Mouse (Mus musculus) forebrain, embryonic 13.5 days (tissue): ENCODE data around the gene Igsf21. TPM values are rescaled to one million over a fixed set of nuclear protein-coding genes. Genes with fewer than 3 reads are reported as not detected.

Source experiments
- ATAC-seq: fragments of 200-750 bp; cut with Nextera tagmentation; 2 replicates; pipeline ENCODE4 v1.8.0; 2017
- H3K27ac ChIP-seq: fragments of 300-500 bp; sonication (generic); 2 replicates; pipeline ENCODE4 v1.5.1; 2015; ENCODE audit warnings: inconsistent platforms, mild to moderate bottlenecking, moderate library complexity
- H3K27me3 ChIP-seq: fragments of 300-500 bp; sonication (generic); 2 replicates; pipeline ENCODE4 v1.6.1; 2015; ENCODE audit warnings: mild to moderate bottlenecking, inconsistent platforms
- H3K36me3 ChIP-seq: fragments of 300-500 bp; sonication (generic); 2 replicates; pipeline ENCODE4 v1.6.1; 2015; ENCODE audit warnings: mild to moderate bottlenecking, inconsistent platforms; ENCODE audit not compliant: poor library complexity, severe bottlenecking
- H3K4me1 ChIP-seq: fragments of 300-500 bp; sonication (generic); 2 replicates; pipeline ENCODE4 v1.6.1; 2015; ENCODE audit warnings: inconsistent platforms
- H3K4me2 ChIP-seq: fragments of 300-500 bp; sonication (generic); 2 replicates; pipeline ENCODE4 v1.6.1; 2015; ENCODE audit warnings: inconsistent platforms, mild to moderate bottlenecking, moderate library complexity
- H3K4me3 ChIP-seq: fragments of 300-500 bp; sonication (generic); 2 replicates; pipeline ENCODE4 v1.5.1; 2015; ENCODE audit warnings: mild to moderate bottlenecking, inconsistent platforms
- H3K9ac ChIP-seq: fragments of 300-500 bp; sonication (generic); 2 replicates; pipeline ENCODE4 v1.6.1; 2015; ENCODE audit warnings: mild to moderate bottlenecking, inconsistent platforms
- H3K9me3 ChIP-seq: fragments of 300-500 bp; sonication (generic); replicated peaks from 2 replicates; pipeline ENCODE4 v1.6.1; 2016; ENCODE audit warnings: inconsistent platforms
- WGBS: fragments of 180-500 bp; shearing (Covaris S2); methylation state at CpG from one replicate; pipeline ENCODE4 v1.1.7; 2015; 5-methylcytosine and 5-hydroxymethylcytosine counted together
- polyA plus RNA-seq: library from polyadenylated mRNA; unstranded; fragments of >200 nt; fragmentation: Nextera tagmentation; extraction: Ambion mirVana; gene quantifications from 2 replicates; pipeline ENCODE4 v1.2.1, GENCODE M21; 2015

Igsf21 gene
- polyA plus RNA-seq, 1 experiment from 2014 or later: 28.6 TPM

DNA sequence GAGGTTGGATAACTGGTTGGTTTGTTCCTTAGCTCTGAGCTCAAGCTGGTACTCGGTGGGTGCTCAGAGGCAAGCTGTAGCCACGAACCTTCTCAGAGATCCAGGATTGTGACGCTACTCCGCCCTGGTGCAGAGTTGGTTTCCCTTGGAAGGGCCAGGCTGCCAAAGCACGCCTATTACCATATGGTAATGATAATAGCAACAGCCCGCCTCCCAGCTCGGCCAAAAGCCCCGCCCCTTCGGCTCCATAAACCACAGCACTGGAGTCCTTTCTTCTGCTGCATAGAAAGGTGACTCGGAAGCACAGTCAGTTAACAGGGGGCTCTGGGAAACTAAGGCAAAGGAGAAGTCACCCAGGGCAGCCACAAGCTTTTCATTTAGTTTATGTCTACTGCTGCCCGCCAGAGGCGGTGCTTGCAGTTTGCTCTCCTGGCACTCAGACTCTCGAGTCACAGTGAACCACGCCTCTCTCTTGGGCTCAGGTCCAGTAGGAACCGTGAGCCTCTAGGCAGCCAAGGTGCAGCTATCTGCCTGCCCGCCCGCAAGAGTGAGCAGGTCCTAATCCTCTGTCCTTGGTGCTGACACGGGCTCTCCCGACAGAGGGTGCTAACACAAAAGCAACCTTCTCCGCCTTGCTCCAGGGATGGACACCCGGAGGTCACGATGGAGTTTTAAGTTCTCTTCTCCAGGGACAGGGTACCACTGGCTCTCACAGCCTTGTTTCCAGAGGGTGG is 2.6 kb upstream of the Igsf21 start:
- ATAC-seq: no peak
- no peak overlapping the region for H3K27ac ChIP-seq

DNA sequence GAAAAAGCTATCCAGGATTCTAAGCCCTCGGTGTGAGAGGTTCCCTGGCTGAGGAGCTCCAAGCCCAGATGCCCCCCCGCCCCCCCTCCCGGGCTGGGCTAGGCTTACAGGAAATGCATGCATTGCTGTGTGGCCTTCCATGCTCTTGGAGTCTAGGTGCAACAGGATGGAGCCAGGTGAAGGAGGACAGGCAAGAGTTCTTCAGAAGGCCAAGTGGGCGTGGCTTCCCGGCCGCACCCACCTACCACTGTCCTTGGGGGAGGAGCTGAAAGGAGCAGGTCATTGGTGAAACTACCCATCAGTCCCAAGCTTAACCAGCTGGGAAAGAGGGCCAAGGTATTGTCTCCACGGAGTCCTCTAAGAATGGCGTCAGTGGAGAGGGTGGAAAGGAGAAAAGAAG is 1.8 kb upstream of the Igsf21 start:
- H3K27ac ChIP-seq: no peak overlapping the region
- H3K9ac ChIP-seq: no peak overlapping the region
- ATAC-seq: no peak
- H3K4me1 ChIP-seq: peaks cover 48% of the 10 kb centered on the region
- no peaks in the 10 kb centered on the region for H3K9me3 ChIP-seq
- no peak overlapping the region for H3K4me3 ChIP-seq
- no peak overlapping the region for H3K4me2 ChIP-seq
- WGBS: 1% methylated on average over 8 of the region's 8 CpGs
- peaks cover 79% of the 10 kb centered on the region for H3K27me3 ChIP-seq
- no peaks in the 10 kb centered on the region for H3K36me3 ChIP-seq

More for the DNA sequence above, 2.6 kb upstream of the Igsf21 start:
- Histone ChIP-seq H3K4me1 (peaks cover 40% of the 10 kb centered on the region), H3K4me3 (no peak overlapping the region), H3K36me3 (no peaks in the 10 kb centered on the region), H3K9ac (no peak overlapping the region), H3K9me3 (no peaks in the 10 kb centered on the region), H3K4me2 (peak overlapping the region; percentile 40), H3K27me3 (peaks cover 71% of the 10 kb centered on the region)
- 3% methylated on average over 22 of the region's 22 CpGs for WGBS

DNA sequence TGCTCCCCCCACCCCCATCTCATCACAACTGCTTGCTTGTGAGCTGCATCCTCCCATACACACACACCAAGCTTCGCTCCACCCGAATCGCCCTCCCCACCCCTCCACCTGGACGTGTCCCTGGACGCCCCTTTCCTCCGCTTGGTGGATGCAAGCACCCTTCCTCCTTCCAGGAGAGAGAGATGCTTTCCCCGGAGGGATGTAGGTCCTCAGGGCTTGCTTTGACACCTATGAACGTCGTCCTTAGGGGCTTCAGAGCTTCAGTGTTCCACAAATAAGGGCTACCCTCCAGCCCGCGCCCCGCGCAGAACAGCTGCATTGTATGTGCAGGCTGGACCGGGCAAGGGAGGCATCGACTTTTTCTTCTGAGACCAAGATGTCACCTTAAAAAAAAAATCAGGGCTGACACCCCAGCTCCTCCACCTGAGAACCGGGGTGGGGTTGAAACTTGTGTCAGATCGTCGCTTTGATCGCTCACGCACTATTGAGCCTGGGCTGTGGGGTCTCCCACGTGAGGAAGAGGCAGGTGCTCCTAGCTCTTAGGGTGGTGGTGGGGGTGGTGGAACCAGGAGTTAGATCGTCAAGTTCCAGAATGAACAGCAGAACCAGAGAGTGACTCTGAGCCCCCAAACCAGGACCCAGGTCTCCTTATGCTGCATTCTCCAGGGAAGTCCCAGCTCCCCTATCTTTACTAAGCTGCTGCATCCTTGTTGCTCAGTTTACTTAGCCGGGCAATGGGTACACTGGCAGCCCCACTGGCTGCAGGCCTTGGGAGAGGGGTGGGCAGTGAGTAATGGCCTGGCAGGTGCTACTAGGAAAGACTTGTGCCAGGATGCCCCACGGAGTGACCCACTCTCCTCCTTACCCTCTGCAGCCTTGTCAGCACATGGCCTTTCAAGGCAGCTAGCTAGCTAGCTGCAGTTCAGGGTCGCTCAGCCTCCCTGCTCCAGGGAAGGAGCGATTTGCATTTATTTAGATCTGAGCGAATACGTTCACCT is 721 bp upstream of the Igsf21 start:
- 6% methylated on average over 28 of the region's 28 CpGs for WGBS
- Histone ChIP-seq H3K4me1 (peaks cover 59% of the 10 kb centered on the region), H3K9ac (peak overlapping the region; percentile 80; the same call in 1 of the 2 replicates), H3K9me3 (no peaks in the 10 kb centered on the region), H3K36me3 (no peaks in the 10 kb centered on the region), H3K4me3 (peak overlapping the region; percentile 62), H3K4me2 (peak overlapping the region; percentile 96), H3K27me3 (peaks cover 90% of the 10 kb centered on the region), H3K27ac (no peak overlapping the region)
- no peak; the same call in 1 of the 2 replicates for ATAC-seq

DNA sequence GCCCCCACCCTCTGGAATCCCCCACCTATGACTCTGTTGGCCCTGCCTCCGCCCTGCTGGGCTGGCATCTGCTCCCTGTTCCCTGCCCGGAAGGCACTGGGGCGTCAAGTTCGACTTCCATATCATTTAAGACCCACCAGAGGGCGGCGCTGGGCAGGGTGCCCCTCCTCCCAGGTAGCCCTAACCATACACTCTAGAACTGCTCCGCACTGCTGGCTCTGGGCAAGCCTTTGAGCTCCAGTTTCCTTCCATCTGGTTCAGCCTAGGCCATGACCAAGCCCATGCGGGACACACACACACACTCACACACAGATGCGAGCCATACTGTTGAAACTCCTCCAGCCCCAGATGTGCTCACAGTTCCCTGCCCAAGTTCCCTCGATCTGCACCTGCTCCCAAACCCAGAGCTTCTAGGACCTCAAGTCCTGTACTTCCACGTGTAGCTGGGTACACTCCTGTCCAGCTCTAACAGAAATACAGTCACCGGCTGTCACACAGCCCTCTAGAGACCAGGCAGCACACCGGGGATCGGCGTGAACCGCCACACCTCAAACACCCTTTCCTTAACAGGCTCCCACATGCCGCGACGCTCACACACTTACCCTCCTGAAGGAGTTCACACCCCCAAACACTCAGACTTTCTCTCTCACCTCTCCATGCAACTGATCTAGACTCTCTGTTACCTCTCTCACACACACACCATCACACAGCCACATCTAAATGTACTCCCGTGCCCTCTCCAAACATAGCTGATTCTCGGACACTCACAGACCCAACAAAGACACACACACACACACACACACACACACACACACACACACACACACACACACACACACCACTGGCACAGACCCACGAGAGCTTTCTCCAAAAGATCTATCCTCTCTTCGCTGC is 1.1 kb downstream of the Igsf21 start:
- peaks cover 70% of the 10 kb centered on the region for H3K4me1 ChIP-seq
- under 1% methylated on average over 23 of the region's 23 CpGs for WGBS
- peak overlapping the region; percentile 96 for H3K4me2 ChIP-seq
- H3K36me3 ChIP-seq: no peaks in the 10 kb centered on the region
- H3K9ac ChIP-seq: peak overlapping the region; percentile 80
- peak overlapping the region; percentile 62 for H3K4me3 ChIP-seq
- peak overlapping the region; percentile 59 for H3K27ac ChIP-seq
- H3K27me3 ChIP-seq: peaks cover 77% of the 10 kb centered on the region
- no peaks in the 10 kb centered on the region for H3K9me3 ChIP-seq
- peak; percentile 46 for ATAC-seq

DNA sequence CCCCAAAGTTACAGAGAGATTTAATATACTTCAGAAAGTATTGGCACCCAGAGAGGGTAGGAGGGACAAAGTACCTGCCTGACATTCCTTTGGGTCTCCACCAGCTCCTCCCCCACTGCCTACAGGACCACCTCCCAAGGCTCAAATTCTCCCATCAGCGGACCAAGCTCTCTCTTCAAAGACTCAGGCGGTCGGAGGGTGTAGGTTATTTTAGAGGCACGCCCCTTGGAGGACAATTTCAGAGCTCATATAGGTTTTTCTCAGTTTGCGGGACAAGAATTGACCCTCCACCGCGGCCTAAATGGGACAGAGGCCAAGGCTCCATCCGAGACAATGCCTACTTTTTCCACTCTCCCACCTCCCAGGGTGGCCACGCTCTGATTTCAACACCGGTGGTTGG is 1.7 kb downstream of the Igsf21 start:
- no peaks in the 10 kb centered on the region for H3K9me3 ChIP-seq
- peaks cover 75% of the 10 kb centered on the region for H3K27me3 ChIP-seq
- H3K27ac ChIP-seq: no peak overlapping the region
- peak overlapping the region; percentile 62 for H3K4me3 ChIP-seq
- peaks cover 70% of the 10 kb centered on the region for H3K4me1 ChIP-seq
- WGBS: 4% methylated on average over 10 of the region's 10 CpGs
- ATAC-seq: no peak
- H3K36me3 ChIP-seq: no peaks in the 10 kb centered on the region
- H3K4me2 ChIP-seq: peak overlapping the region; percentile 96
- H3K9ac ChIP-seq: 0 out of 2 replicates have a peak overlapping the region, but pooled peaks have one; percentile 58

DNA sequence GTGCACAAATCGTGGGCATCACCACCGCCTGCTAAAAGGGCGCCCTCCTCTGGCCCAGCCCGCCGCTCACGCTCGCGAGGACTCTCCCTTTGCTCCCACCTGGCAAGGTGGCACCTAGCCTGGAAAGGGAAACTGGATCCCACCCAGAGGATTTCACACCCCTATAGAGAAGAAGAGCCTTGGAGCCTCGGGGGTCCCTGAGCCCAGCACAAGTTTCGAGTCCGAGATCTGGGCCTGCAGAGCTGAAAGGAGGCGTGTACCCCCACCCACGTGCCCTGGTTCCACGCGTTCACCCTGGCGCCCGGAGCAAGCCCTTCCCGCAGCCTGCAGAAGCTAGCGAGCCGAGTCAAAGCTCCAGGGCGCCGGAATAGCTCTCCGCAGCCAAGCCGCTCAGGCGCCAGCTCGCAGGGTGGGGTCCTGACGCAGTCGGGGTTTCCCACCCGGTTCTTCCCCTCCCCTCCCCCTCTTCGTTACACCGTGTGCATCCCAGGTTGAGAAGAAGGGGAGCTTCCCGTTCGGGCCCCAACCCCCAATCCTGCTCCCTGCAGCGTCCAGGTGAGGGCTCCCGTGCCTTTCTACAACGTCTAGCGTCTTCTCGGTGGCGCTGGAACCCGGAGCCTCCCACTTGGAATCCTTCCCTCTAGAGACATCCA is 2.3 kb downstream of the Igsf21 start:
- Histone ChIP-seq H3K4me1 (peaks cover 65% of the 10 kb centered on the region), H3K9ac (peak overlapping the region; percentile 58), H3K4me3 (peak overlapping the region; percentile 62), H3K4me2 (peak overlapping the region; percentile 96), H3K36me3 (no peaks in the 10 kb centered on the region), H3K27ac (no peak overlapping the region), H3K27me3 (peaks cover 69% of the 10 kb centered on the region), H3K9me3 (no peaks in the 10 kb centered on the region)
- WGBS: 3% methylated on average over 40 of the region's 40 CpGs
- ATAC-seq: no peak

DNA sequence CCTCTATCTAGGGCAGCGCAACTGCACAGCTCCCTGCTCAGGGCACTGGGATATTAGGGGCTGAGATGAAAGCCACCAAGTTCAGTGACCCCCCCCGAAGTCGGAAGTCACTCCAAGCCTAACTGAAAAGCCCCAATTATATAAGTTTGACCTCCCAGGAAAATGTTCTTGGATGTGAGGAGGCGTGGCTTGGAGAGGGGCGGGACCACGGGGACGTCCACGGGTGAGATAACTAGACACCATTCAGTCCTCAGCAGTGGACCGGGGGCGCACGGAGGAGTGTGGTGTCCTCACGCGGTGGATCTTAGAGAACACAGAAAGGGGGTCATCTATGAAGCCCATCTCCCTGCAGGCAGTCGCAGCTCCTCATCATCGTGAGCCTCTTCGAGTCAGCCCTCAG is 3.4 kb downstream of the Igsf21 start:
- H3K36me3 ChIP-seq: no peaks in the 10 kb centered on the region
- no peak for ATAC-seq
- no peaks in the 10 kb centered on the region for H3K9me3 ChIP-seq
- WGBS: 15% methylated on average over 16 of the region's 16 CpGs
- peak overlapping the region; percentile 96 for H3K4me2 ChIP-seq
- peak overlapping the region; percentile 62; the same call in 1 of the 2 replicates for H3K4me3 ChIP-seq
- H3K27me3 ChIP-seq: peaks cover 62% of the 10 kb centered on the region
- H3K4me1 ChIP-seq: peaks cover 56% of the 10 kb centered on the region
- 0 out of 2 replicates have a peak overlapping the region, but pooled peaks have one; percentile 26 for H3K9ac ChIP-seq
- no peak overlapping the region for H3K27ac ChIP-seq

DNA sequence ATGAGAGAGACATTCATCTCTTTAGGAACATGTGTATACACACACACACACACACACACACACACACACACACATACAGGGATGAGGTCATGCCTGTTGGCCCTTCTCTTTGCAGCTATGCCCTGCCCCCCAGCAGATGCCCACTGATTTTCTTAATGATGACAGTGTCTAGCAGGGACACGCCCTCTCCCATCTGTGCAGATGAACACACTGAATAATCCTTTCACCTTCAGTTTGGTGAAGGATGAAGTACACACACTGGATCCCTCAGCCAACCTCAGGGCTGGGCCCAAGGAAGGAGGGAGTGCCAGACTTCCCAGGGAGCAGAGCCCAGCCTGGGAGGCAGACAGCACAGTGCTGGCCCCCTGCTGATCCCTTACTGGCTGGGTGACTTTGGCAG is 4.3 kb downstream of the Igsf21 start:
- WGBS: 47% methylated on average over 1 of the region's 1 CpGs
- Histone ChIP-seq H3K9me3 (no peaks in the 10 kb centered on the region), H3K27ac (no peak overlapping the region), H3K9ac (no peak overlapping the region), H3K36me3 (no peaks in the 10 kb centered on the region), H3K27me3 (peaks cover 53% of the 10 kb centered on the region), H3K4me2 (no peak overlapping the region), H3K4me3 (no peak overlapping the region), H3K4me1 (peaks cover 59% of the 10 kb centered on the region)
- no peak for ATAC-seq

DNA sequence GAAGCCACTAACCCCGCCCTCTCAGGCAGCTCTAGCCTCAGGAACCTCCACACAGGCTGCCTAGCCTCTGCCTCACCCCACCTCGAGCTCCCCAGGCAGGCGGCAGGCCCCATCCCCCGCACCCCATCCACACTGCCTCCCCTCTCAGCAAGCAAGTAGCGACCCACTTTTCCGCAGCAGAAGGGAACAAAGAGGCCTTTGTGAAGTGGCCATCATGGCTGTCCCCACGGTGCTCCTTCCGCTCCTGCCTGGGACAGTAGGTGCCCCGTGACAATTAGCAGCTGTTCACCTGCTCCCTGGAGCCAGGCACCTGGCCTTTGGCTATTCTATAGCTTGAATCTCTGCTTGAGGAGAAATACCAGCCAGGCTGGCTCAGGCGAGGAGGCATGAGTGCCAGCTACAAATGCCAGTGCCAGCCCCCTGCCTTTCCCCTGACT is 9.3 kb downstream of the Igsf21 start:
- ATAC-seq: peak; percentile 63
- 8% methylated on average over 10 of the region's 10 CpGs for WGBS
- H3K4me2 ChIP-seq: no peak overlapping the region
- peaks cover 9% of the 10 kb centered on the region; the same call in 1 of the 2 replicates for H3K27me3 ChIP-seq
- peaks cover 38% of the 10 kb centered on the region for H3K4me1 ChIP-seq
- H3K27ac ChIP-seq: peak overlapping the region; percentile 72
- no peaks in the 10 kb centered on the region for H3K9me3 ChIP-seq
- no peak overlapping the region for H3K4me3 ChIP-seq
- peak overlapping the region; percentile 46 for H3K9ac ChIP-seq
- H3K36me3 ChIP-seq: no peaks in the 10 kb centered on the region

DNA sequence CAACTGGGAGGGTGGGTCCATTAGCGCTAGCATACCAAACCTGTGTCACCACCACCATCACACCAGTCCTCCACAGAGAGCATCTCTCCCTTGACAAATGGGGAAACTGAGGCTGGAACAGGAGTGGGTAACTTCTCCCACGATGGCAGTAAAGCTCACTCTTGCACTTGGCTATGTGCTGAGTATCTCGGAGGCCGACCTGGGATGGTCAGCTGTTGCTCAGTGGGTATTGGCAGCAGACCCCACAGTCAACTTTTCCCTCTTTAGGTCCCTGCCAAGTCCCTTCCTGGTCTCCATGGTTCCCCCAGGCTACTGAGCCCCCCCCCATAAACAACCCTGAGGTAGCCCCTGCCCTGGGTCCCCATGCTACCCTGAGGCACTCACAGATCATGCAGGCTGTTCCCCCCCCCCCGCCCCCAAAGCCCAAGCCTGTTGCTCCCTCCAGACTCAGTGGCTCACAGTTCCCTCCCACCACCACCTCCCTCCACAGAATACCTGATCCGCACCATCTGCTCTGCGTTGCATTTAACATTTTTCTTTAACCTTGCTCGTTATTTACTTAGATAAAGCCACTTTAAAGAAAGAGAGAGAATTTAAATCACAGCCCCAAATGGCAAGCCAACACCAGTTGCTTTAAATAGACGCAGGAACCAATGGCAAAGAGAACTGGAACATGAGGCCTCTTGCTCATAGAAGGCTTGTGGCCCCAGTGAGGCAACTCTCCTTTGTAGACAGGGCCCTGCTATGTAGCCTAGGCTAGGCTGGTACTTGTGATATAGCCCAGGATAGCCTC is 11.0 kb downstream of the Igsf21 start:
- no peaks in the 10 kb centered on the region for H3K36me3 ChIP-seq

More for the DNA sequence above, 11.0 kb downstream of the Igsf21 start:
- H3K4me3 ChIP-seq: no peak overlapping the region
- H3K4me2 ChIP-seq: no peak overlapping the region
- no peak overlapping the region for H3K9ac ChIP-seq
- 65% methylated on average over 9 of the region's 9 CpGs for WGBS
- peaks cover 27% of the 10 kb centered on the region for H3K4me1 ChIP-seq
- no peak overlapping the region for H3K27ac ChIP-seq
- H3K9me3 ChIP-seq: no peaks in the 10 kb centered on the region
- no peak for ATAC-seq
- H3K27me3 ChIP-seq: peaks cover 10% of the 10 kb centered on the region; the same call in 1 of the 2 replicates
